Mouse (Mus musculus) kidney, embryonic 14.5 days (tissue): Measurements from ENCODE around the gene Serpina3g. TPM values are rescaled to one million over a fixed set of nuclear protein-coding genes. Genes with fewer than 3 reads are reported as not detected.
"Not testable (repeated sequence)": the region's sequence is repeated elsewhere in the genome, so short reads cannot be mapped to it uniquely, and the experiment has no call there.

Experiments
- ATAC-seq: fragments of 200-750 bp; cut with Nextera tagmentation; 2 replicates; pipeline ENCODE4 v1.8.0; 2017; ENCODE audit warnings: moderate number of reproducible peaks, mild to moderate bottlenecking, moderate TSS enrichment, moderate library complexity; ENCODE audit not compliant: low FRiP score, low TSS enrichment
- H3K27ac ChIP-seq: fragments of 300-500 bp; sonication (generic); 2 replicates; pipeline ENCODE4 v1.5.1; 2014; ENCODE audit warnings: low read depth, mild to moderate bottlenecking, low read length, moderate library complexity, mixed read lengths
- H3K27me3 ChIP-seq: fragments of 300-500 bp; sonication (generic); 2 replicates; pipeline ENCODE4 v1.6.1; 2014; ENCODE audit warnings: mild to moderate bottlenecking, low read length; ENCODE audit not compliant: control insufficient read depth, insufficient read depth
- H3K36me3 ChIP-seq: fragments of 300-500 bp; sonication (generic); 2 replicates; pipeline ENCODE4 v1.6.1; 2014; ENCODE audit warnings: low read length, mixed read lengths; ENCODE audit not compliant: control insufficient read depth, insufficient read depth
- H3K4me1 ChIP-seq: fragments of 300-500 bp; sonication (generic); 2 replicates; pipeline ENCODE4 v1.6.1; 2014; ENCODE audit warnings: low read length, mixed read lengths; ENCODE audit not compliant: control insufficient read depth, insufficient read depth
- H3K4me2 ChIP-seq: fragments of 300-500 bp; sonication (generic); replicated peaks from 2 replicates; pipeline ENCODE4 v1.6.1; 2014; ENCODE audit warnings: low read depth, mild to moderate bottlenecking, low read length
- H3K4me3 ChIP-seq: fragments of 300-500 bp; sonication (generic); 2 replicates; pipeline ENCODE4 v1.5.1; 2014; ENCODE audit warnings: mild to moderate bottlenecking, low read length
- H3K9ac ChIP-seq: fragments of 300-500 bp; sonication (generic); 2 replicates; pipeline ENCODE4 v1.6.1; 2014; ENCODE audit warnings: low read depth, mild to moderate bottlenecking, low read length, moderate library complexity
- H3K9me3 ChIP-seq: fragments of 300-500 bp; sonication (generic); 2 replicates; pipeline ENCODE4 v1.6.1; 2016; ENCODE audit warnings: low read length; ENCODE audit not compliant: control insufficient read depth
- WGBS: fragments of 180-500 bp; shearing (Covaris S2); extraction: QIAGEN DNeasy Blood & Tissue Kit; methylation state at CpG from one replicate; pipeline ENCODE4 v1.1.7; 2014; 5-methylcytosine and 5-hydroxymethylcytosine counted together
- polyA plus RNA-seq: library from polyadenylated mRNA; unstranded; fragments of >200 nt; fragmentation: Nextera tagmentation; extraction: Ambion mirVana; gene quantifications from 2 replicates; pipeline ENCODE4 v1.2.1, GENCODE M21; 2014

Gene Serpina3g
- polyA plus RNA-seq, 1 experiment from 2014 or later, result 7.1 TPM

DNA sequence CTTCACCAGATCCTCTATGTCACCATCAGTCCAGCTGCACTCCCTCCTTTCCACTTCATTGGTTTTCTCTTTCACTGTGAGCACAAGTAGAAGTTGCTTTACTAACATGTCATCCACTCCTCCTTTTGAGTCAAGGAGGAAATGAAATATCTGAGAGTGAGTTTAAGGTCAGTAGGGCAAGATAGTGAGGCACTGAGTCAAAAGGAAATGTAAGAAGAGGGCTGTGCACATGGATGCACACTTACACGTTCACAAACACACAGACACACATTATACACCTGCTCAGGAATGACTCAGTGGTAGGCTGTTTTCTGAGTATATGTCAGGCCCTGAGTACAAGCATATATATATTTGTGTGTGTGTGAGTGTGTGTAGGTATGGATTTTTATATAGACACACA lies 12.4 kb upstream of the Serpina3g start:
- H3K9me3 ChIP-seq, result no peaks in the 10 kb centered on the region
- H3K4me3 ChIP-seq, result no peak overlapping the region
- no peaks in the 10 kb centered on the region for H3K36me3 ChIP-seq
- H3K4me1 ChIP-seq, result no peaks in the 10 kb centered on the region
- no peak overlapping the region for H3K4me2 ChIP-seq
- no peak overlapping the region for H3K27ac ChIP-seq
- WGBS, result 27% methylated on average over 1 of the region's 1 CpGs
- ATAC-seq, result no peak
- no peak overlapping the region for H3K9ac ChIP-seq
- no peaks in the 10 kb centered on the region for H3K27me3 ChIP-seq

DNA sequence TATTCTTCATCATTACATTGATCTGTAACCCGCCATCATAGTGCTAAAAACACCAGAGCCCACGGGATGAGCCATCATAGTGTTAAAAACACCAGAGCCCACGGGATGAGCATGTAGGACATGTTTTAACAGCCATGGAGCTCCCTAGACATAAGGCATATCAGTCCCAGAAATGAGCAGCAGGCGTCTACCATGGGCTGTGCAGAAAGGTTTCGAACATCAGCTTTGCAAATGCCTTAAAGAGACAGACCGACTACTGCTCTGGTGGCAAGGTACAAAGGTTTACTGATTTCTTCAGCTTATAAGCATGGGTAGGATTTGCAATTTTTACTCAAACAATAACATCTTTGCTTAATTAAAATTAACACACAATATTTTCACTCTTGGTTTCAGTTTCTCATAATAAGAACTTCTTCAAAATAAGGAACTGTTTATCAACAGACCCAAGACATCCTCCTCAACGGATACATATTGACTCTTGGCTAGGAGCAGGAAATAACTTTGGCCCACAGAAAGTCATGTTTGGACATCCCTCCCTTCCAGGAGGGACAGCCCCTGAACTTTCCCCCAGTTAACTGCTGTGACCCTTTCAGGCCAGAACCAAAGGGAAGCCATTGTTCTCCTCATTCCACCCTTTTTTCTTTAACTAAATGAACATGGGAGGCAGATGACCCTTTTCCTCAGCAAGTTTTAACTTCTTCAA lies 11.3 kb upstream of the Serpina3g start:
- 68% methylated on average over 7 of the region's 7 CpGs for WGBS
- Histone ChIP-seq H3K9me3 (no peaks in the 10 kb centered on the region), H3K4me1 (no peaks in the 10 kb centered on the region), H3K4me2 (no peak overlapping the region), H3K4me3 (no peak overlapping the region), H3K36me3 (no peaks in the 10 kb centered on the region), H3K27ac (no peak overlapping the region), H3K9ac (no peak overlapping the region), H3K27me3 (no peaks in the 10 kb centered on the region)
- ATAC-seq, result no peak

DNA sequence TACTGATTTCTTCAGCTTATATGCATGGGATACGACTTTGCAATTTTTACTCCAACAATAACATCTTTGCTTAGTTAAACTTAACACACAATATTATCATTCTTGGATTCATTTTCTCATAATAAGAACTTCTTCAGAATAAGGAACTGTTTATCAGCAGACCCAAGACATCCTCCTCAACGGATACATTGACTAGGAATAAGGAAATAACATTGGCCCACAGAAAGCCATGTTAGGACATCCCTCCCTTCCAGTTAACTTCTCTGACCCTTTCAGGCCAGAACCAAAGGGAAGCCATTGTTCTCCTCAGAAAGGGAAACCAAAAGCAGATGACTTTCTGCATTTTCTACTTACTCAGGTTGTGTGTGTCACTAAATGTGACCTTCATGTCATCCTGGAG lies 5.3 kb upstream of the Serpina3g start:
- WGBS, result 73% methylated on average over 2 of the region's 2 CpGs
- H3K4me3 ChIP-seq, result no peak overlapping the region
- H3K4me2 ChIP-seq, result no peak overlapping the region
- no peak overlapping the region for H3K9ac ChIP-seq
- no peaks in the 10 kb centered on the region for H3K36me3 ChIP-seq
- H3K9me3 ChIP-seq, result no peaks in the 10 kb centered on the region
- H3K4me1 ChIP-seq, result no peaks in the 10 kb centered on the region
- ATAC-seq, result no peak
- no peaks in the 10 kb centered on the region for H3K27me3 ChIP-seq
- H3K27ac ChIP-seq, result no peak overlapping the region

DNA sequence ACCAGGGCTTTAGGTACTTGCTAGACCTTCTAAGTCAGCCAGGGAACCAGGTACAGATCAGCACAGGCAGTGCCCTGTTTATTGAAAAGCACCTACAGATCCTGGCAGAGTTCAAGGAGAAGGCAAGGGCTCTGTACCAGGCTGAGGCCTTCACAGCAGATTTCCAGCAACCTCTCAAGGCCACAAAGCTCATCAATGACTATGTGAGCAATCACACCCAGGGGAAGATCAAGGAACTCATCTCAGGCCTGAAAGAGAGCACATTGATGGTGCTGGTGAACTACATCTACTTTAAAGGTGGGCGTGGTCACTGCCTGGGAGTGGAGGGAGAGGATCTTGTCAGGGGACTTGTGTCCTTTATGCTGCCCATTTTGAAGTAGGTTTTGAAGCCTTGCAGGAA lies 2.0 kb downstream of the Serpina3g start:
- not testable (repeated sequence) for H3K27ac ChIP-seq, H3K9me3 ChIP-seq, H3K4me3 ChIP-seq, H3K27me3 ChIP-seq, H3K9ac ChIP-seq, ATAC-seq, H3K36me3 ChIP-seq, H3K4me1 ChIP-seq, H3K4me2 ChIP-seq
- WGBS, result 80% methylated on average over 1 of the region's 1 CpGs

DNA sequence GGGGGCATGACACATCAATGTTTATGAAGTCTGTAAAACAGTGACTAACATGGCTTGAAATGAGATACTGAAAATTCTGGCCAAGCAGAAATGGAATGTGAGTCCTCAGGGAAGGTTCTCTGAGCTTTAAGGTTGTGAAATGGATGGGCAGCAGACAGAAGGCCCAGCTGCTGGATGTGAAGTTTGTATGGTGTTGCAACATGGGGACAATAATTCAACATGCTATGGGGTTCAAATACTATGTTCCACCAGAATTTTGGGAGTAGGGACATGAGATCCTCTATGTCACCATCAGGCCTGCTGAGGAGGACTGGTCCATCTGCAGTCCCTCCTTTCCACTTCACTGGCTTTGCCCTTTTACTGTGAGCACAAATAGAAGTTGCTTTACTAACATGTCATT lies 7.3 kb downstream of the Serpina3g start:
- Histone ChIP-seq H3K9me3 (no peaks in the 10 kb centered on the region), H3K36me3 (no peaks in the 10 kb centered on the region), H3K9ac (no peak overlapping the region), H3K4me3 (no peak overlapping the region), H3K27me3 (no peaks in the 10 kb centered on the region), H3K4me1 (no peaks in the 10 kb centered on the region), H3K27ac (no peak overlapping the region), H3K4me2 (no peak overlapping the region)
- ATAC-seq, result no peak

DNA sequence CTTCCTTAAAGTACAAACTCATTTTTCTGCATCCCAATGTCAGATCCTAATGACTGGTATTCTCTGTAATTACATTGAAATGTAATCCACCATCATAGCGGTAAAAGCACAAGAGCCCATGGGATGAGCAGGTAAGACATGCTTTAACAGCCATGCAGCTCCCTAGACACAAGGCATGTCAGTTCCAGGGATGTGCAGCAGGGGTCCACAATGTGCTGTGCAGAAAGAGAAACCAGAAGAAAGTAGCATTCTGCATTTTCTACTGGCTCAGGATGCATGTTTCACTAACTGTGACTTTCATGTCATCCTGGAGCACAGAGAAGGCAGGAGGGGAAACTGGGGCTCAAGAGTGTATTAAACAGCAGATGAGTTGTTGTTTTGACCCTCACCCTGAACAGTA lies 9.0 kb downstream of the Serpina3g start:
- H3K27ac ChIP-seq, result no peak overlapping the region
- 77% methylated on average over 1 of the region's 1 CpGs for WGBS
- no peak overlapping the region for H3K9ac ChIP-seq
- no peak for ATAC-seq
- H3K9me3 ChIP-seq, result no peaks in the 10 kb centered on the region
- H3K27me3 ChIP-seq, result no peaks in the 10 kb centered on the region
- no peak overlapping the region for H3K4me3 ChIP-seq
- no peaks in the 10 kb centered on the region for H3K4me1 ChIP-seq
- no peaks in the 10 kb centered on the region for H3K36me3 ChIP-seq
- no peak overlapping the region for H3K4me2 ChIP-seq

DNA sequence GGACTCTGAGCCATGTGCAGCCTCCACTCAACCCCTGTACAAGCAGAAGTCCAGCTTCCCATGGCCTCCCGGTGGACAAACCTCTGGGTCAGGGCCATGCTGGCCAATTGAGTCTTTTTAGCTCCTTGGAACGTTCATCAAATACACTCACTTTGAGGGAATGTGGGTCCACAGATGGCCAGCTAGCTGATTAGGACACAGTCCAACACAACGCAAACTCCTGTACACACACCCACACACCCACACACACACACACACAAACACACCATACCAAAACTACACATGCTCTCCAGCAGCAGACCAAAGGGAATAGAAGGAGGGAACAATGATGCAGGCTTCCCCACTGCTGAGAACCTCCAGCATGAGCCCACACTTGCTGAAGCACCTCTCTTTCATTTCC lies 9.6 kb downstream of the Serpina3g start:
- Histone ChIP-seq H3K9me3 (no peaks in the 10 kb centered on the region), H3K9ac (no peak overlapping the region), H3K4me1 (no peaks in the 10 kb centered on the region), H3K4me3 (no peak overlapping the region), H3K4me2 (no peak overlapping the region), H3K36me3 (no peaks in the 10 kb centered on the region), H3K27me3 (no peaks in the 10 kb centered on the region), H3K27ac (no peak overlapping the region)
- ATAC-seq, result no peak
- 68% methylated on average over 3 of the region's 3 CpGs for WGBS

DNA sequence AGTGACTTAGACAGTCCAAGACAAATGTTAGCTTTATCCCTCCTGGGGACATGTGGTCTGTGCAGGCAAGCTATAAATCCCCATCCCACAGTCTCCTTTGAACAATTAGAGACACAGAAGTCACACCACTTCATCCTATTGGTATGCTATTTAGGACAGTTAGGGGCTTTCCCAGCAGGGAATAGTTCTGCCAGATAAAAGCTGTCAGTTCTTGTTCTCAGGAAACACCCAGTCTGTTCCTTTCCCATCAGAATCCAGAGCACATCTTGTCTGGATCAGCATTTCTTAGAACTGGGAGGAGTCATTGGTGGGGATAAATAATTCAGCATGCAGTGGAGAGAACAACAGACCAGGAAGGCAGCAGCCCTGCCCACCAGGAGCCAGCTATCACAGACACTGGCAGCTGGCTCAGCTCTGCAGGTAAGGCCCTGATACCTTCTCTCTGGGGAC lies 11.5 kb downstream of the Serpina3g start:
- no peaks in the 10 kb centered on the region for H3K4me1 ChIP-seq
- no peaks in the 10 kb centered on the region for H3K9me3 ChIP-seq
- no peak overlapping the region for H3K4me3 ChIP-seq
- H3K27me3 ChIP-seq, result no peaks in the 10 kb centered on the region
- no peak overlapping the region for H3K27ac ChIP-seq
- no peak overlapping the region for H3K9ac ChIP-seq
- H3K36me3 ChIP-seq, result no peaks in the 10 kb centered on the region
- no peak overlapping the region for H3K4me2 ChIP-seq
- ATAC-seq, result no peak

DNA sequence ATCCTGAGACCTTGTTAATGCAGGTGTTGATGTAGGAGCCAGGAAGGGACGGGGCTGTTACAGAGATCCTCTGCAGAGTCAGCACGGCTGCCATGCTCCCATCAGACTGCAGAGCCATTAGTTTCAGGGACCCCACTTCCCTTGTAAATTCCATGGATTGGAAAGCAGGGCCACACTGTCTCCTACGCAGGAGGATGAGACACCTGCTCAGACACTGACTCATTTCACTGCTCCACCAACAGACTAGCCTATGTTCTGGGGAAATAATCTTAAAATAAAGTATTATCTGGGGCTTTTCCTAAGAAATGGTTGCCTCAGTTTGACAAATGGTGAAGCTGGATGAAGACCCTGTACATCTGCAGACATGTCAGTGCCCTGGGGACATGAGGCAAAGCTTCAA lies 12.2 kb downstream of the Serpina3g start:
- Histone ChIP-seq H3K4me1 (no peaks in the 10 kb centered on the region), H3K36me3 (no peaks in the 10 kb centered on the region), H3K9me3 (no peaks in the 10 kb centered on the region), H3K27ac (no peak overlapping the region), H3K9ac (no peak overlapping the region), H3K27me3 (no peaks in the 10 kb centered on the region), H3K4me3 (no peak overlapping the region), H3K4me2 (no peak overlapping the region)
- WGBS, result 64% methylated on average over 3 of the region's 3 CpGs
- ATAC-seq, result no peak
